Mouse (Mus musculus): Measurements from ENCODE around the gene 1700067K01Rik.

1700067K01Rik gene

DNA sequence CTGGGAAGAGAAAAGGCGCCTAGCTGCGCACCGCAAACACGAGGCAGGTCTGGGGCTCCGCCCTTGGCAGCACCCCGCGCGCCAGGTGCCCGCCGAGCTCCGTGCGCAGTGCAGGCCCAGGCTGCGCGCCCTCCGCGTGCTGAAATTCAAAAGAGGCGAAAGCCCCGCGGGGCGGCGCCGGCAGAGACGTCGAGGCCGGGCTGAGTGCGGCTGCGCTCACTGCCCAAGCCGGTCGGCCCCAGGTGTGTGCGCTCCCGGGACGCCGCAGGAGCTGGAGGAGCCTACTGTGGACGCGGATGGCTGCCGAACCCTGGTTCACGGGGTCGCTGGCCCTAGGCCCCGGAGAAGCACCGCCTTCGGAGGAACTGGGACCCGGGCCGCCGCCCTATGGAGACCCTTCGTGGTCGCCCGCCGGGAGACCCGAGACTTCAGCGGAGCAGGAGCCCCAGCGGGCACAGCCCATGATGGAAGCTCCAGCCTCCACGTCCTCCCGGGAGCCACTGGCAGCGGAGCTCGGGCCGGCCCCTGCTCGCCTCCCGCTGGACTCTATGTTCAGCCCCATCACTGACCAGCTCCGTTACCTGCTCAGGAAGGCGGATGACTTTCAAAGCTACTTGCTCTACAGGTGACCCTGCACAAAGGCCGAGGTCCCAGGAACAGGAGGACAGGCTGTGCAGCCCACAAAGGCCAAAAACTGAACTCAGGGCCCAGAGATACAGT is at the start of gene 1700067K01Rik:
1700067K01Rik (plus strand) TSS at position 222 of the 720 bp plus-strand sequence.
- Histone ChIP-seq H3K36me3 (ENCODE audit: insufficient read depth, low read length) (peaks cover 41% of the 10 kb centered on the region), H3K9me3 (ENCODE audit: low read length) (no peaks in the 10 kb centered on the region), H3K27me3 (ENCODE audit: insufficient read depth, low read length) (peaks cover 24% of the 10 kb centered on the region), H3K4me1 (replicated peaks; ENCODE audit: low read depth, low read length) (peaks cover 61% of the 10 kb centered on the region), H3K4me3 (replicated peaks; ENCODE audit: low read length) (peak within 1 kb of the TSS; percentile 76)
- no peak for TF ChIP-seq CTCF (conservative IDR thresholded peaks at IDR 0.05; ENCODE audit: low read length)
- no peak for TF ChIP-seq POU5F1 (IDR thresholded peaks at IDR 0.05; ENCODE audit: borderline replicate concordance, low read length)
- TF ChIP-seq NANOG (IDR thresholded peaks at IDR 0.05; ENCODE audit: borderline replicate concordance, low read length), result no peak

DNA sequence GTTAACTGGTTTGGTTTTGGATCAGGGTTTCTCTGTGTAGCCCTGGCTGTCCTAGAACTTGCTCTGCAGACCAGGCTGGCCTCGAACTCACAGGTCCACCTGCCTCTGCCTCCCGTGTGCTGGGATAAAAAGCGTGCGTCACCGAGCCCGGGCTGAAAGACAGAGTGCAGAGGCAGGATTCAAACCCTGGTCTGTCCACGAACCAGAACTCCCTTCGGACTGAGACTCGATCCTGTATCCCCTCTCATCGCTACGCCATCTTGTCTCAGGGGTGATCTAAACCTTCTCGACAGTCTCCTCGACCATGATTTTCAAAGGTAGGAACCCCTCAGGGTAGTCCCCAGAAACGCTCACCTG is 46.6 kb upstream of the 1700067K01Rik start:
- no peaks in the 10 kb centered on the region; the same call in 1 of the 2 replicates for H3K27me3 ChIP-seq (ENCODE audit: insufficient read depth, low read length)
- TF ChIP-seq POU5F1 (IDR thresholded peaks at IDR 0.05; ENCODE audit: borderline replicate concordance, low read length) (no peak), CTCF (conservative IDR thresholded peaks at IDR 0.05; ENCODE audit: low read length) (no peak), NANOG (IDR thresholded peaks at IDR 0.05; ENCODE audit: borderline replicate concordance, low read length) (no peak)

DNA sequence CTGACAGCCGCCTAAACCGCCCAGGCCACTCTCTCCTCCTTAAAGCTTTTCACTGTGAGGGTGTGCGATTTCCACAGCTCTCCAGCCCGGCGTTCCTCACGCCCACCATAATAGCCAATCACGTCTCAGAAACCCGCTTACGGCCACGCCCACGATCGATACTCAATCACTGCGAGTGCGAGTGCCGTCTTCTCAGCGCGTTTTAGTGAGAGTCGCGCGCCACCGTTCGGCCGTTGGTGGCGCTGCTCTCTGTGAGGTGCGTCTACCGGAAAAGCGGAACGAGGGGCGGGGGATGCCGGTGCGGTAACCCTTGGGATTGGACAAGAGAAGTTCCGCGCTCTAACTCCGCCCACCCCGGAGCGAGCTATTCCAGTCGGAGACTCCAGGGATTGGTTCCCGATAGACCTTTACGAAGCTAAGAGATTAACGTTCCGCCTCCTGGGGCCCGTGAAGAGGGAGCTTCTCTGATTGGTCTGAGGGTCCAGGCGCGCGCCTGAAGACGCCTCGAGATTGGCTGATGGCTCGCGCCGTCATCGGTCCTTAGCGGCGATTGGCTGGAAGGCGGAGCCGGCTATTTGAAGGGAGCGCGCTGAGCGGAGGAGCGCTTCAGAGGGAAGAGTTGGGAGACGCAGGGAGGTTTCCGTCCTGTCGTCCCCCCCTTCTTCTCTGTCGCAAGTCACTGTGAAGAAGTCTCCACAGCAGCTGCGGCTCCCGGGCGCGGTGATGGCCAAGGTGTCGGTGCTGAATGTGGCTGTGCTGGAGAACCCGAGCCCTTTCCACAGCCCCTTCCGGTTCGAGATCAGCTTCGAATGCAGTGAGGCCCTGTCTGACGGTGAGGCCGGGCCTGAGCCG is 46.0 kb upstream of the 1700067K01Rik start, which contains the start of the genes Gm10644 and Asf1b:
Gm10644 (minus strand) TSS at position 100 of the 852 bp plus-strand sequence.
Asf1b (plus strand) TSS at position 402 of the 852 bp plus-strand sequence.
- Histone ChIP-seq H3K27me3 (ENCODE audit: insufficient read depth, low read length) (no peaks in the 10 kb centered on the region; the same call in 1 of the 2 replicates), H3K36me3 (ENCODE audit: insufficient read depth, low read length) (peaks cover 24% of the 10 kb centered on the region), H3K9me3 (ENCODE audit: low read length) (no peaks in the 10 kb centered on the region), H3K4me1 (replicated peaks; ENCODE audit: low read depth, low read length) (peaks cover 24% of the 10 kb centered on the region), H3K4me3 (replicated peaks; ENCODE audit: low read length) (peak within 1 kb of the TSS; percentile 92)
- TF ChIP-seq NANOG (IDR thresholded peaks at IDR 0.05; ENCODE audit: borderline replicate concordance, low read length), result no peak
- no peak for TF ChIP-seq POU5F1 (IDR thresholded peaks at IDR 0.05; ENCODE audit: borderline replicate concordance, low read length)
- peak; percentile 25; the same call in 1 of the 2 replicates for TF ChIP-seq CTCF (conservative IDR thresholded peaks at IDR 0.05; ENCODE audit: low read length)

More for the DNA sequence above, 46.6 kb upstream of the 1700067K01Rik start:
- H3K4me1 ChIP-seq (replicated peaks; ENCODE audit: low read depth, low read length), result peaks cover 24% of the 10 kb centered on the region
- no peaks in the 10 kb centered on the region for H3K9me3 ChIP-seq (ENCODE audit: low read length)
- H3K4me3 ChIP-seq (replicated peaks; ENCODE audit: low read length), result peak overlapping the region; percentile 85
- peaks cover 19% of the 10 kb centered on the region for H3K36me3 ChIP-seq (ENCODE audit: insufficient read depth, low read length)

DNA sequence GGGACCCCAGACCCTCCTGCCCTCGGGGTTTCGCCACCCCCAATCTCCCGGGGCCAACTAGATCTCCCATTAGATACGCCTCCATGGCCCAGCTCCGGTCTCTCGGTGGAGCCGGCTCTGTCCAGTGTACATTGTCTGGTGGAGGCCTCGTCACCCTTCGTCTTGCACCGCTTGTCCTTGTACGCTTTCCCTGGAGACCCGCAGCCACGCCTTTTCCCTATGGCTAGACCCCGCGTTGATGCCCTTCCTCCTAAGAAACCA is 45.4 kb upstream of the 1700067K01Rik start:
- TF ChIP-seq NANOG (IDR thresholded peaks at IDR 0.05; ENCODE audit: borderline replicate concordance, low read length) (no peak), POU5F1 (IDR thresholded peaks at IDR 0.05; ENCODE audit: borderline replicate concordance, low read length) (no peak), CTCF (conservative IDR thresholded peaks at IDR 0.05; ENCODE audit: low read length) (no peak)
- Histone ChIP-seq H3K36me3 (ENCODE audit: insufficient read depth, low read length) (peaks cover 26% of the 10 kb centered on the region), H3K27me3 (ENCODE audit: insufficient read depth, low read length) (no peaks in the 10 kb centered on the region; the same call in 1 of the 2 replicates), H3K9me3 (ENCODE audit: low read length) (no peaks in the 10 kb centered on the region), H3K4me3 (replicated peaks; ENCODE audit: low read length) (peak overlapping the region; percentile 92), H3K4me1 (replicated peaks; ENCODE audit: low read depth, low read length) (peaks cover 24% of the 10 kb centered on the region)

DNA sequence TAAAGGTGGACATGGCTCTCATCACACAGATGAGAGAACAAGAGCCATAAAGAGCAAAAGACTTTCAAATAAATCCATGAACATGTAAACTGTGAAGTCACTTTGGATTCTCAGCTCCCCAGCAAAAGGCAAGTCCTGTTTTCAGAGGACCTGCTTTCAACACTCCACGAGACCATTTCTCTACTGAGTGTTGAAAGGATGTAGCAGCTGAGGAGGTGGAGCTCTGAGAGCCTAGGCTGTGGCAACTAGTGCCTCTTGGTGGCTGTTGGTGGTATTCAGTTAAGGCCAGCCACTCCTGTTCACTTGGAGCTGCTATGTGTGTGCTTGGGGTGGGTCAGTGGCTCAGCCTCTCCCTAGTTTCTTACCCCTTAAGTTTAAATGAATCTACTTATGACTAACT is 44.5 kb upstream of the 1700067K01Rik start:
- Histone ChIP-seq H3K4me3 (replicated peaks; ENCODE audit: low read length) (peak overlapping the region; percentile 92), H3K27me3 (ENCODE audit: insufficient read depth, low read length) (no peaks in the 10 kb centered on the region; the same call in 1 of the 2 replicates), H3K4me1 (replicated peaks; ENCODE audit: low read depth, low read length) (peaks cover 24% of the 10 kb centered on the region), H3K9me3 (ENCODE audit: low read length) (no peaks in the 10 kb centered on the region), H3K36me3 (ENCODE audit: insufficient read depth, low read length) (peaks cover 35% of the 10 kb centered on the region)
- TF ChIP-seq POU5F1 (IDR thresholded peaks at IDR 0.05; ENCODE audit: borderline replicate concordance, low read length) (no peak), CTCF (conservative IDR thresholded peaks at IDR 0.05; ENCODE audit: low read length) (no peak), NANOG (IDR thresholded peaks at IDR 0.05; ENCODE audit: borderline replicate concordance, low read length) (no peak)

DNA sequence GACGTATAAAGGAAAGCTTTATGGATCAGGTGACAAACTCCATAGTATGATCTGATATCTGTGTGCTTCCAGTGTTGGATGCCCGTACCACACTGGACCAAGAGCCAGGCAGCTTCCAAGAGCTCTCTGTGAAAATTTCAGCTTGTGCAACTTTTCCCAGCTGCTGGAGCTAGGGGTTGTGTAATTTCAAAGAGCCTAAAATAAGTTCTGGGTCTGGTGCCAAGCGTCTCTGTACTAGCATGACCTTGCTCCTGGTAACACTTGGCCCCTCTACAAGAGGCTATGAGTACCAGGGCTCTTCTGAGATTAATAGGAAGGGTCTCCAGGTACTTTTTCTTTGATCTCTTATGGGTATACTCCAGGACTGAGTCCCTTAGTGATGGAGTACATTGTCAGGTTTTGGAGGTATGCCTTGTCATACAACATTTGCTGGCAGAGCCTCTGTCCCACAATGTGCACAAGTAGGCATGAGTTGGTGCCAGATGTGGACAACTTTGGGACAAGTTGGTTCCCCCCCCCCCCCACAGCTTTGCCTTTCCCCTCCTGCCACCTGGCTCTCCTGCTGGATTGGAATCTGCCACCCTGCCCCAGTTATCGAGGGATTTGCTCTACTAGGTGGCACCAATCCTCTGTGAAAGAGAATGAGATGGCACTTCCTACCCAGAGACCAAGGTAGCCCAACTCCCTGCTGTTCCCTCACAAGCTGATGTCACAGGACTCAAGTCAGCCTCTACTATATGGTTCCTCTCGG is 37.1 kb upstream of the 1700067K01Rik start:
- Histone ChIP-seq H3K36me3 (ENCODE audit: insufficient read depth, low read length) (peaks cover 88% of the 10 kb centered on the region), H3K9me3 (ENCODE audit: low read length) (no peaks in the 10 kb centered on the region), H3K27me3 (ENCODE audit: insufficient read depth, low read length) (no peaks in the 10 kb centered on the region), H3K4me1 (replicated peaks; ENCODE audit: low read depth, low read length) (peaks cover 3% of the 10 kb centered on the region; the same call in 1 of the 2 replicates), H3K4me3 (replicated peaks; ENCODE audit: low read length) (no peak overlapping the region)
- TF ChIP-seq POU5F1 (IDR thresholded peaks at IDR 0.05; ENCODE audit: borderline replicate concordance, low read length), result no peak
- TF ChIP-seq NANOG (IDR thresholded peaks at IDR 0.05; ENCODE audit: borderline replicate concordance, low read length), result no peak
- TF ChIP-seq CTCF (conservative IDR thresholded peaks at IDR 0.05; ENCODE audit: low read length), result no peak

DNA sequence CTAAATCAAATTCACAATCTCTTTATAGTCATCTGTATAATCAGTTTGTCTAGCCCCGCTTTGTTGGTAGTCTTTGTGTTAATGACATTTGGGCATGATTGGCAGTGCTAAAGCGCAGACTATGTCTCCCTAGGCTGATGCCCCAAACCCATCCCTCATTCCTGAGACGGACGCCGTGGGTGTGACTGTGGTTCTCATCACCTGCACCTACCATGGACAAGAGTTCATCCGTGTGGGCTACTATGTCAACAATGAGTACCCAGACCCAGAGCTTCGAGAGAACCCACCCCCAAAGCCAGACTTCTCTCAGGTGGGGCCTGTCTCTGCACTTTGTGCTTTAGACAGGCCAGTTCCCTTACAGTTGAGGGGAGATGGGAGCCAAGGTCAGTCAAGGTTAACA is 33.6 kb upstream of the 1700067K01Rik start:
- TF ChIP-seq CTCF (conservative IDR thresholded peaks at IDR 0.05; ENCODE audit: low read length), result no peak
- no peak for TF ChIP-seq POU5F1 (IDR thresholded peaks at IDR 0.05; ENCODE audit: borderline replicate concordance, low read length)
- TF ChIP-seq NANOG (IDR thresholded peaks at IDR 0.05; ENCODE audit: borderline replicate concordance, low read length), result no peak
- H3K4me3 ChIP-seq (replicated peaks; ENCODE audit: low read length), result no peak overlapping the region
- no peaks in the 10 kb centered on the region for H3K27me3 ChIP-seq (ENCODE audit: insufficient read depth, low read length)
- no peaks in the 10 kb centered on the region for H3K9me3 ChIP-seq (ENCODE audit: low read length)
- peaks cover 14% of the 10 kb centered on the region for H3K4me1 ChIP-seq (replicated peaks; ENCODE audit: low read depth, low read length)
- peaks cover 72% of the 10 kb centered on the region for H3K36me3 ChIP-seq (ENCODE audit: insufficient read depth, low read length)

DNA sequence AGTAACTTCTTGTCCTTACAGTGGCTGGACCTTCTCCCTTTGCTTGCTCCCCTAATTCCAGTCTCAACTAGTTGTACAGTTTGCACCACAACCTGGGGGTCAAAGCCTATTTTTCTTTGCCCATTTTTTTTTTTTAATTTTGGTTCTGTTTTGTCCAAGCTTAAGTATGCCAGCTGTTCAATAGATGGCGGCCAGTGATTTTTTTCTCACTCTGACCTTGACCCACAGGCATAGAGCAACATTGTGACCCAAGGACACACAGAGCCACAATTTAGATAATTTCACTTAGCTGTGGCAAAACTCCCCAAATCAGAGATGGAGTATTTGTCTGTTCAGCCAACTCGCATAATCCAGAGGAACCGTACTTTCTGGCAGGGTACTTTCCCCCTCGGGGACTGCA is 30.2 kb upstream of the 1700067K01Rik start:
- Histone ChIP-seq H3K9me3 (ENCODE audit: low read length) (no peaks in the 10 kb centered on the region), H3K27me3 (ENCODE audit: insufficient read depth, low read length) (no peaks in the 10 kb centered on the region), H3K36me3 (ENCODE audit: insufficient read depth, low read length) (peaks cover 43% of the 10 kb centered on the region), H3K4me1 (replicated peaks; ENCODE audit: low read depth, low read length) (peaks cover 30% of the 10 kb centered on the region), H3K4me3 (replicated peaks; ENCODE audit: low read length) (no peak overlapping the region)
- TF ChIP-seq POU5F1 (IDR thresholded peaks at IDR 0.05; ENCODE audit: borderline replicate concordance, low read length) (no peak), CTCF (conservative IDR thresholded peaks at IDR 0.05; ENCODE audit: low read length) (no peak), NANOG (IDR thresholded peaks at IDR 0.05; ENCODE audit: borderline replicate concordance, low read length) (no peak)
